Mouse (Mus musculus): ENCODE results near the gene Clns1a.

DNA sequence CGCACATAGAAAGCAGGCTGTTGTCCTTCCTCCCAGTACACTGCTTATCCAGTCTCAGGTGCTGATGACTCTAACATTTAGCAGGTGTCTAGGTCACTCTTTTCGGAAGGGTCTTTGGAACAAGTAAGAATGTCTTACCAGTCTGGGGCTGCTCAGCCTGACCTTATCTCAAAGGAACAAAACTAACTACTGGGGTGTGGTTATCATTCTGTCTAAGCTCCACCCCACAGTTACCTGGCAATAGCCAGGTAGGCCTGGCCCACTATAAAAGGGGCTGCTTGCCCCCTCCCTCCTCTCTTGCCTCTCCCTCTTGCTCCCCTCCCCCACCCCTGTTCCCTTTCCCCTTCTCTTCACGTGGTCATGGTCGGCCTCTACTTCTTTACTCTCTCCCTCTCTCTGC is 72.6 kb downstream of the Clns1a start:
- no peak for TF ChIP-seq TAL1 (IDR thresholded peaks at IDR 0.05; ENCODE audit: low read length)
- no peak for TF ChIP-seq GATA1 (IDR thresholded peaks at IDR 0.05; ENCODE audit: low read length)

All from erythroblast, embryonic 14.5 days (primary cell).